Mouse (Mus musculus) cortical plate, adult 2 months (tissue): Measurements from ENCODE around the gene Asb6. TPM values are rescaled to one million over a fixed set of nuclear protein-coding genes. Genes with fewer than 3 reads are reported as not detected.
A peak's percentile ranks its signal among the peaks of the same experiment; 100 is the strongest.

ENCODE experiments used
- H3K27ac ChIP-seq: fragments of 200-500 bp; 2 replicates; pipeline ENCODE4 v1.5.1; 2012; ENCODE audit warnings: low read length, control low read depth, inconsistent platforms; ENCODE audit not compliant: insufficient read depth
- H3K4me1 ChIP-seq: fragments of 200-500 bp; 2 replicates; pipeline ENCODE4 v1.6.1; 2011; ENCODE audit warnings: low read length; ENCODE audit not compliant: control insufficient read depth, insufficient read depth
- H3K4me3 ChIP-seq: fragments of 200-500 bp; 2 replicates; pipeline ENCODE4 v1.5.1; 2011; ENCODE audit warnings: mild to moderate bottlenecking, low read length, control low read depth; ENCODE audit not compliant: insufficient read depth
- CTCF ChIP-seq: fragments of 200-500 bp; IDR thresholded peaks from 2 replicates; pipeline ENCODE4 v1.5.1; 2011; ENCODE audit warnings: mild to moderate bottlenecking, control low read depth, low read length; ENCODE audit not compliant: insufficient read depth; ENCODE audit errors: extremely low read depth
- POLR2A ChIP-seq: fragments of 200-500 bp; IDR thresholded peaks from 2 replicates; pipeline ENCODE4 v1.6.1; 2011; ENCODE audit warnings: mild to moderate bottlenecking, low read length, control low read depth; ENCODE audit not compliant: insufficient read depth; ENCODE audit errors: extremely low read depth
- polyA plus RNA-seq: library from polyadenylated mRNA; depleted of rRNA; stranded (reverse); fragments of >200 nt; gene quantifications from 2 replicates; pipeline ENCODE4 v1.2.3, GENCODE M21; 2012

Gene Asb6
- polyA plus RNA-seq, 1 experiment, result 44.1 TPM

- TF ChIP-seq CTCF (no peak), POLR2A (no peak)
- Histone ChIP-seq H3K4me3 (no peak overlapping the region), H3K27ac (no peak overlapping the region)
Observed at GRCm38 (mm10) chr2:30787466-30787865, 42.7 kb downstream of the Asb6 start.

GRCm38 (mm10) chr2:30784078-30784994 lies 45.8 kb downstream of the Asb6 start:
- H3K4me1 ChIP-seq, result no peaks in the 10 kb centered on the region
- H3K27ac ChIP-seq, result 0 out of 2 replicates have a peak overlapping the region, but pooled peaks have one; percentile 51
- TF ChIP-seq CTCF, result no peak
- TF ChIP-seq POLR2A, result no peak
- H3K4me3 ChIP-seq, result no peak overlapping the region

More at GRCm38 (mm10) chr2:30787466-30787865, 42.7 kb downstream of the Asb6 start:
- no peaks in the 10 kb centered on the region for H3K4me1 ChIP-seq

- Histone ChIP-seq H3K27ac (no peak overlapping the region), H3K4me1 (no peaks in the 10 kb centered on the region), H3K4me3 (no peak overlapping the region)
- TF ChIP-seq CTCF, result no peak
- 0 out of 2 replicates have a peak, but pooled peaks have one; percentile 30 for TF ChIP-seq POLR2A
Observed at GRCm38 (mm10) chr2:30783346-30783745, 46.8 kb downstream of the Asb6 start.

GRCm38 (mm10) chr2:30782312-30783290 lies 47.5 kb downstream of the Asb6 start:
- Histone ChIP-seq H3K4me3 (no peak overlapping the region), H3K27ac (no peak overlapping the region), H3K4me1 (no peaks in the 10 kb centered on the region)
- TF ChIP-seq POLR2A (no peak), CTCF (no peak)

- Histone ChIP-seq H3K4me1 (no peaks in the 10 kb centered on the region), H3K27ac (no peak overlapping the region), H3K4me3 (no peak overlapping the region)
- TF ChIP-seq CTCF (no peak), POLR2A (no peak)
Observed at GRCm38 (mm10) chr2:30779241-30779640, 50.9 kb downstream of the Asb6 start.

GRCm38 (mm10) chr2:30778235-30778634 lies 51.9 kb downstream of the Asb6 start:
- no peak overlapping the region for H3K27ac ChIP-seq
- H3K4me3 ChIP-seq, result no peak overlapping the region
- no peak for TF ChIP-seq POLR2A
- no peak for TF ChIP-seq CTCF
- H3K4me1 ChIP-seq, result peaks cover under 1% of the 10 kb centered on the region

- no peak overlapping the region for H3K27ac ChIP-seq
- no peak overlapping the region for H3K4me3 ChIP-seq
- peaks cover 5% of the 10 kb centered on the region for H3K4me1 ChIP-seq
- TF ChIP-seq CTCF, result no peak
- no peak for TF ChIP-seq POLR2A
Observed at GRCm38 (mm10) chr2:30777266-30777665, 52.9 kb downstream of the Asb6 start.

GRCm38 (mm10) chr2:30775955-30776354 lies 54.2 kb downstream of the Asb6 start:
- Histone ChIP-seq H3K4me3 (no peak overlapping the region), H3K4me1 (peaks cover 5% of the 10 kb centered on the region), H3K27ac (no peak overlapping the region)
- 0 out of 2 replicates have a peak, but pooled peaks have one; percentile 1 for TF ChIP-seq CTCF
- TF ChIP-seq POLR2A, result no peak
